Mouse (Mus musculus): ENCODE results near the gene Kcna10.

DNA sequence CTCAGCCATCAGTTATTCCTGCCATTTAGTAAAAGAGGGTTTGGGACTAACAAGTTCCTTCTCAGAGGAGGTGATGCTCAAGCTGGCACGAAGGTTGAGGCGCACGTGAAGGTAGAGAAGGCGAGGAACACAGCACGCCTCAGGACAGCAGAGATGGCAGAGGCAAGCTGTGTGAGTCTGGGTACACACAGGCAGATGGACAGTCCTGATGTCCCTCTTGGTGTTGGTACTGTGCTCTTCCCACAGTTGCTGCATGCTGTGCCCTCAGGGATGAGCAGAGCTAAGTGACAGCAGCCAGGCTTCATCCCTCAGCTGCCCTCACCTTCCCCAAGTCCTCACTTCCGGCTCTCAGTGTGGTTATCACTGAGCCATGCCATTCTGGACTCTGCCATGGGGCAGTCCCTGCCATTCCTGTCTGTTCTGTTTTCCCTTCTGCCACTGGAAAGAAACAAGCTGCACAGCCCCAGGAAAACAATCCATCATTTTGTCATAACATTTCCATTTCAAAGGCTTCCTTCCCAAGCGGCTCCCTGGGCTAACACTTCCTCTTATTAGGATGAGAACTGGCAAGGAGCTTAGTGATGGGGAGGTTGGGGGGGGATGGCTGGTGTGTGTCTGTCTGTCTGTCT is 24.9 kb downstream of the Kcna10 start:
- TF ChIP-seq CTCF (IDR thresholded peaks at IDR 0.05; ENCODE audit: low read depth, low read length) = no peak
- no peak for TF ChIP-seq POLR2A (IDR thresholded peaks at IDR 0.05; ENCODE audit: insufficient read depth, low read length)

Measured in ES-Bruce4 (cell line).